Comparison of ENCODE assay signal across 13 mouse cellular contexts in the genomic region with DNA sequence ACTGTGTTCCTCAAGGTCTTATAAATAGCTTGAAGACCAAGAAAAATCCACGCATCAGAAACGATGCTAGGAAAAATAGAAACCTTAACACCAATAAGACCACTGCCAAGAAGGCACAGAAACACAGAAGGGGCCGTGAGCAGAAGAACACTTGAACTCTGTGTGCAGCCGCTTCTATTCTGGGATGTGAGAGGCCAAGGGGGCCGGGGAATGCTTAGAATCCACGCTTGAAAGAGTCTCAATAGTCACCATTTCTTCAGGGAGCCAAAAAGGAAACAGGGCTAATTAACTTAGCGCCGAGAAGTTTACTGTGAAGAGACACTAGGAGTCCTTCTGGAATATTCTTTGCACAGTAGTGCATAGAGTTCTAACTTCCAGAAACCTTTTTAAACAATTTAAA.
DNase-seq lines count a peak whose midpoint lies in the region; ATAC-seq lines count a peak whose summit lies in the region.
"Had no signal": no experiment of that assay in that cellular context is flagged by ENCODE, and none has a peak within 500 bp of the region (broad histone marks: within the 10 kb centered on the region; RNA-seq: fewer than 3 reads in every experiment).

No protein-coding gene starts in this region.

- H3K9me3 ChIP-seq in heart, embryonic 10.5 days: no peaks in the 10 kb centered on the region
- no peaks in the 10 kb centered on the region for H3K9me3 ChIP-seq in embryonic facial prominence, embryonic 11.5 days (replicated peaks; ENCODE audit: control insufficient read depth, low read length)
- H3K9me3 ChIP-seq: intestine, embryonic 15.5 days had no signal

- peaks cover 29% of the 10 kb centered on the region for H3K4me1 ChIP-seq in heart, embryonic 10.5 days
- no peaks in the 10 kb centered on the region for H3K4me1 ChIP-seq in embryonic facial prominence, embryonic 11.5 days (ENCODE audit: control insufficient read depth, insufficient read depth, low read length)
- H3K4me1 ChIP-seq: intestine, embryonic 15.5 days had no signal

- H3K27ac ChIP-seq in heart, embryonic 10.5 days: peak overlapping the region; percentile 82
- no peak overlapping the region for H3K27ac ChIP-seq in embryonic facial prominence, embryonic 11.5 days (replicated peaks; ENCODE audit: low read depth, low read length)
- H3K27ac ChIP-seq: intestine, embryonic 15.5 days had no signal

- H3K4me2 ChIP-seq in embryonic facial prominence, embryonic 11.5 days (ENCODE audit: low read depth, low read length): no peak overlapping the region
- H3K4me2 ChIP-seq: intestine, embryonic 15.5 days had no signal

- no peak overlapping the region for H3K9ac ChIP-seq in embryonic facial prominence, embryonic 11.5 days (replicated peaks; ENCODE audit: low read length)
- H3K9ac ChIP-seq: intestine, embryonic 15.5 days had no signal

- H3K4me3 ChIP-seq in heart, embryonic 10.5 days: no peak overlapping the region; the same call in 1 of the 2 replicates
- no peak overlapping the region for H3K4me3 ChIP-seq in embryonic facial prominence, embryonic 11.5 days (ENCODE audit: low read depth, low read length)
- H3K4me3 ChIP-seq: intestine, embryonic 15.5 days had no signal

- 31% methylated on average over 8 of the region's 8 CpGs for WGBS in heart, embryonic 10.5 days
- WGBS in embryonic facial prominence, embryonic 11.5 days: 22% methylated on average over 8 of the region's 8 CpGs

- intact Hi-C loops in heart, postnatal 10 days (cut with DNase I): no loop called here

- no peak for ATAC-seq in embryonic facial prominence, embryonic 11.5 days (replicated peaks; ENCODE audit: insufficient number of reproducible peaks, low FRiP score, low TSS enrichment, low read depth)
- ATAC-seq: intestine, embryonic 15.5 days; Patski had no signal

- DNase-seq in heart, embryonic 10.5 days (ENCODE audit: low spot score): no peak
- DNase-seq in heart, postnatal 10 days: no peak
- DNase-seq in layer of hippocampus, adult 9-11 months: peak; percentile 15
- DNase-seq in layer of hippocampus, postnatal 36 days: no peak
- peak; percentile 33 for DNase-seq in Muller cell, postnatal 12 days (ENCODE audit: inconsistent ontology term)
- peak; percentile 55 for DNase-seq in embryonic facial prominence, embryonic 11.5 days (ENCODE audit: low spot score)
- no peak for DNase-seq in thymus, postnatal 14 days
- no peak for DNase-seq in testis, postnatal 14 days (ENCODE audit: low spot score)
- DNase-seq: adrenal gland, postnatal 10 days; liver; lung, postnatal 10 days had no signal

- H3K27me3 ChIP-seq in heart, embryonic 10.5 days (ENCODE audit: insufficient read depth, poor library complexity, severe bottlenecking): no peaks in the 10 kb centered on the region
- H3K27me3 ChIP-seq in embryonic facial prominence, embryonic 11.5 days (ENCODE audit: control insufficient read depth, insufficient read depth, low read length): no peaks in the 10 kb centered on the region
- H3K27me3 ChIP-seq: intestine, embryonic 15.5 days had no signal

- H3K36me3 ChIP-seq in heart, embryonic 10.5 days: no peaks in the 10 kb centered on the region
- no peaks in the 10 kb centered on the region for H3K36me3 ChIP-seq in embryonic facial prominence, embryonic 11.5 days (replicated peaks; ENCODE audit: control insufficient read depth, insufficient read depth, low read depth, low read length)
- H3K36me3 ChIP-seq: intestine, embryonic 15.5 days had no signal

Comparison
In these comparisons a context has a peak if more than half of its experiments do, and no peak if none do; other contexts are left out.
1. DNase-seq: peak in layer of hippocampus, adult 9-11 months (single experiment), Muller cell, postnatal 12 days (single experiment) and embryonic facial prominence, embryonic 11.5 days (single experiment); none in heart, embryonic 10.5 days (single experiment), heart, postnatal 10 days (0 of 2), layer of hippocampus, postnatal 36 days (0 of 2), thymus, postnatal 14 days (single experiment) and testis, postnatal 14 days (single experiment).